Mouse (Mus musculus) bone marrow, adult 2 months (tissue): ENCODE data around the gene Atg2a.

Source experiments
- CTCF ChIP-seq: fragments of 200-500 bp; IDR thresholded peaks from 2 replicates; pipeline ENCODE4 v1.5.1; 2011; ENCODE audit warnings: low read length, control low read depth; ENCODE audit not compliant: control insufficient read depth, insufficient read depth
- POLR2A ChIP-seq: fragments of 200-500 bp; IDR thresholded peaks from 2 replicates; pipeline ENCODE4 v1.6.1; 2011; ENCODE audit warnings: low read depth, mild to moderate bottlenecking, control low read depth, low read length, borderline replicate concordance; ENCODE audit not compliant: control insufficient read depth

DNA sequence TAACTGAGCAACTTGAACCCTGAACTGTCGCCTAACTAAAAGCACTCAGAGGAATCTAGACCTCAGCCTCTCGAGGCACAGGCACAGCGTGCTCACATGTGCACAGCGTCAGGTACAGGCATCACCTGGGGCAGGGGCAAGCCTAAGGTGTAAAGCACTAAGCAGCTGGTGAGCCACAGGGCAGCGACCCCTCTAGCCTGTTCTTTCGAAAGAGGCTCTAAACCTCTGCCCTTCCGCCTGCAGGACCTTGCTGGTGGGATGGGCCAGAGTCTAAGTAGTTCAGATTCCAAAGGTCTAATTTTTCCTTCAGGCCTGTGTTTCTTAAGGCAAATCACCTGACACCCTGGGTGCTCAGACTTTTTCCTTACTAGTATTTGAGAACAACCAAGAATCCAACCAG, 30.6 kb downstream of the Atg2a start:
- TF ChIP-seq POLR2A (no peak), CTCF (no peak)
